Mouse (Mus musculus): ENCODE data around the gene Cidec. TPM values are rescaled to one million over a fixed set of nuclear protein-coding genes. Genes with fewer than 3 reads are reported as not detected.

The Cidec gene
- total RNA-seq, 2 experiments from 2014 or later, result 397 to 418 TPM

Small RNA genes lying within 50 kb of the gene (microRNA-seq; reads per million reads assigned to microRNA genes)
- not detected for gene Gm24387

Other genes starting within 250 kb of the Cidec start
- 1 to 10 TPM; 3.2 to 4.8 TPM for gene Lhfpl4, start 240.4 kb downstream of the Cidec start, total RNA-seq (2021)
- 10 to 100 TPM; 27.4 to 35.3 TPM for gene Mtmr14, start 197.9 kb downstream of the Cidec start, total RNA-seq (2021)
- 1 to 10 TPM in 1 of 2 experiments, under 1 TPM in 1; 0.90 to 1.2 TPM for gene Cpne9, start 153.5 kb downstream of the Cidec start, total RNA-seq (2021)
- gene Brpf1, start 128.6 kb downstream of the Cidec start, total RNA-seq (2021), result 10 to 100 TPM; 32.6 to 37.2 TPM
- gene Ogg1, start 108.8 kb downstream of the Cidec start, total RNA-seq (2021), result 10 to 100 TPM; 11.9 to 12.0 TPM
- 10 to 100 TPM; 47.1 to 50.3 TPM for gene Camk1, start 91.8 kb downstream of the Cidec start, total RNA-seq (2021)
- 10 to 100 TPM; 30.5 to 37.1 TPM for gene Tada3, start 57.9 kb downstream of the Cidec start, total RNA-seq (2021)
- 100 to 1,000 TPM; 181 to 183 TPM for gene Arpc4, start 57.6 kb downstream of the Cidec start, total RNA-seq (2021)
- gene Ttll3, start 46.5 kb downstream of the Cidec start, total RNA-seq (2021), result 1 to 10 TPM; 1.8 to 4.3 TPM
- gene Rpusd3, start 16.4 kb downstream of the Cidec start, total RNA-seq (2021), result 10 to 100 TPM; 16.4 to 24.4 TPM
- gene Jagn1, start 6.8 kb upstream of the Cidec start, total RNA-seq (2021), result 10 to 100 TPM; 47.6 to 48.4 TPM
- gene Il17re, start 22.7 kb upstream of the Cidec start, total RNA-seq (2021), result 1 to 10 TPM; 1.1 to 1.5 TPM
- 10 to 100 TPM; 22.6 to 25.0 TPM for gene Il17rc, start 35.7 kb upstream of the Cidec start, total RNA-seq (2021)
- gene Creld1, start 47.5 kb upstream of the Cidec start, total RNA-seq (2021), result 10 to 100 TPM; 35.8 to 43.1 TPM
- gene Prrt3, start 66.2 kb upstream of the Cidec start, total RNA-seq (2021), result under 1 TPM; 0.30 to 0.55 TPM
- gene Emc3, start 95.9 kb upstream of the Cidec start, total RNA-seq (2021), result 10 to 100 TPM; 76.9 to 81.2 TPM
- gene Fancd2, start 95.9 kb upstream of the Cidec start, total RNA-seq (2021), result 1 to 10 TPM; 5.0 to 7.0 TPM
- not detected for gene Fancd2os, start 165.0 kb upstream of the Cidec start, total RNA-seq (2021)
- 100 to 1,000 TPM; 139 to 159 TPM for gene Brk1, start 169.0 kb upstream of the Cidec start, total RNA-seq (2021)
- 10 to 100 TPM; 24.7 to 26.3 TPM for gene Vhl, start 188.2 kb upstream of the Cidec start, total RNA-seq (2021)
- 10 to 100 TPM; 15.8 to 23.3 TPM for gene Irak2, start 202.7 kb upstream of the Cidec start, total RNA-seq (2021)

Data from adrenal gland, postnatal 10 days (tissue).